In genomic region chr1:130744217-130744616, GRCm38 (mm10) we compare ENCODE assay signal across 28 mouse cellular contexts. TPM values are rescaled to one million over a fixed set of nuclear protein-coding genes. Genes with fewer than 3 reads are reported as not detected.
DNase-seq lines count a peak whose midpoint lies in the region; ATAC-seq and TF ChIP-seq lines count a peak whose summit lies in the region.
"Had no signal": no experiment of that assay in that cellular context is flagged by ENCODE, and none has a peak within 500 bp of the region (broad histone marks: within the 10 kb centered on the region; RNA-seq: fewer than 3 reads in every experiment).

No protein-coding gene starts in this region.

- H3K27ac ChIP-seq in intestine, embryonic 14.5 days (ENCODE audit: low read depth): no peak overlapping the region
- H3K27ac ChIP-seq in intestine, postnatal 0 days (ENCODE audit: low read depth, low read length): no peak overlapping the region
- H3K27ac ChIP-seq in liver, embryonic 11.5 days (ENCODE audit: low read depth, low read length): peak overlapping the region; percentile 99
- H3K27ac ChIP-seq in midbrain, embryonic 15.5 days: no peak overlapping the region
- H3K27ac ChIP-seq: forebrain, embryonic 13.5 days; midbrain, embryonic 12.5 days; neural tube, embryonic 15.5 days had no signal

- H3K36me3 ChIP-seq in intestine, embryonic 14.5 days (ENCODE audit: control insufficient read depth, insufficient read depth, low read length): peaks cover 14% of the 10 kb centered on the region; the same call in 1 of the 2 replicates
- H3K36me3 ChIP-seq in intestine, postnatal 0 days (ENCODE audit: control insufficient read depth, insufficient read depth): peaks cover 44% of the 10 kb centered on the region
- no peaks in the 10 kb centered on the region for H3K36me3 ChIP-seq in liver, embryonic 11.5 days (ENCODE audit: control insufficient read depth, insufficient read depth, low read length)
- no peaks in the 10 kb centered on the region for H3K36me3 ChIP-seq in midbrain, embryonic 15.5 days (replicated peaks)
- H3K36me3 ChIP-seq: midbrain, embryonic 12.5 days; neural tube, embryonic 15.5 days had no signal

- H3K4me2 ChIP-seq in intestine, embryonic 14.5 days (ENCODE audit: low read length): no peak overlapping the region
- H3K4me2 ChIP-seq in intestine, postnatal 0 days (replicated peaks; ENCODE audit: low read depth): no peak overlapping the region
- H3K4me2 ChIP-seq in liver, embryonic 11.5 days: peak overlapping the region; percentile 46
- H3K4me2 ChIP-seq in midbrain, embryonic 15.5 days: no peak overlapping the region
- H3K4me2 ChIP-seq: forebrain, embryonic 13.5 days; midbrain, embryonic 12.5 days; neural tube, embryonic 15.5 days had no signal

- no peaks in the 10 kb centered on the region for H3K27me3 ChIP-seq in intestine, embryonic 14.5 days (replicated peaks; ENCODE audit: control insufficient read depth, insufficient read depth, low read length)
- H3K27me3 ChIP-seq in intestine, postnatal 0 days (replicated peaks; ENCODE audit: control insufficient read depth, insufficient read depth, low read length): no peaks in the 10 kb centered on the region
- H3K27me3 ChIP-seq in liver, embryonic 11.5 days (replicated peaks; ENCODE audit: control insufficient read depth, insufficient read depth, low read length): no peaks in the 10 kb centered on the region
- no peaks in the 10 kb centered on the region for H3K27me3 ChIP-seq in midbrain, embryonic 15.5 days (replicated peaks)
- H3K27me3 ChIP-seq: forebrain, embryonic 13.5 days; midbrain, embryonic 12.5 days; neural tube, embryonic 15.5 days had no signal

- ATAC-seq in intestine, embryonic 14.5 days (replicated peaks; ENCODE audit: low FRiP score, low TSS enrichment, low read depth): no peak
- ATAC-seq in intestine, postnatal 0 days: no peak
- peak; percentile 62 for ATAC-seq in liver, embryonic 11.5 days (replicated peaks; ENCODE audit: low FRiP score)
- ATAC-seq in megakaryocyte-erythroid progenitor cell, adult 5-6 weeks (replicated peaks; ENCODE audit: low FRiP score, low TSS enrichment, poor library complexity, severe bottlenecking): peak; percentile 18; the same call in 1 of the 2 replicates
- no peak for ATAC-seq in midbrain, embryonic 15.5 days (replicated peaks)
- ATAC-seq: forebrain, embryonic 13.5 days had no signal

- no peak overlapping the region for H3K4me3 ChIP-seq in intestine, embryonic 14.5 days (ENCODE audit: low read depth, low read length)
- H3K4me3 ChIP-seq in intestine, postnatal 0 days (ENCODE audit: low read depth, low read length): no peak overlapping the region
- no peak overlapping the region for H3K4me3 ChIP-seq in liver, embryonic 11.5 days (ENCODE audit: low read depth, low read length)
- no peak overlapping the region for H3K4me3 ChIP-seq in midbrain, embryonic 15.5 days
- H3K4me3 ChIP-seq: forebrain, embryonic 13.5 days; midbrain, embryonic 12.5 days; myocyte; neural tube, embryonic 15.5 days had no signal

- no peak for TF ChIP-seq CTCF in intestine, postnatal 0 days (IDR thresholded peaks at IDR 0.05; ENCODE audit: low read depth)

- peaks cover 9% of the 10 kb centered on the region; the same call in 1 of the 2 replicates for H3K4me1 ChIP-seq in intestine, embryonic 14.5 days (replicated peaks; ENCODE audit: control insufficient read depth, insufficient read depth, low read length)
- H3K4me1 ChIP-seq in intestine, postnatal 0 days (replicated peaks; ENCODE audit: control insufficient read depth, insufficient read depth, low read length): peaks cover 15% of the 10 kb centered on the region
- peaks cover 67% of the 10 kb centered on the region for H3K4me1 ChIP-seq in liver, embryonic 11.5 days (replicated peaks; ENCODE audit: control insufficient read depth, insufficient read depth, low read length)
- H3K4me1 ChIP-seq in midbrain, embryonic 15.5 days: no peaks in the 10 kb centered on the region
- H3K4me1 ChIP-seq: forebrain, embryonic 13.5 days; midbrain, embryonic 12.5 days; neural tube, embryonic 15.5 days had no signal

- no peaks in the 10 kb centered on the region for H3K9me3 ChIP-seq in intestine, embryonic 14.5 days (ENCODE audit: control insufficient read depth, low read length)
- H3K9me3 ChIP-seq in intestine, postnatal 0 days (ENCODE audit: control insufficient read depth): no peaks in the 10 kb centered on the region
- no peaks in the 10 kb centered on the region for H3K9me3 ChIP-seq in liver, embryonic 11.5 days (ENCODE audit: control insufficient read depth, low read length)
- no peaks in the 10 kb centered on the region for H3K9me3 ChIP-seq in midbrain, embryonic 15.5 days
- H3K9me3 ChIP-seq: forebrain, embryonic 13.5 days; midbrain, embryonic 12.5 days; neural tube, embryonic 15.5 days had no signal

- WGBS in intestine, embryonic 14.5 days: 91% methylated on average over 2 of the region's 2 CpGs
- 60% methylated on average over 2 of the region's 2 CpGs for WGBS in intestine, postnatal 0 days
- whole genome bisulfite sequencing in liver, embryonic 11.5 days: 54% methylated on average over 2 of the region's 2 CpGs
- WGBS in midbrain, embryonic 15.5 days: 84% methylated on average over 2 of the region's 2 CpGs

- peak; percentile 51 for DNase-seq in intestine, embryonic 14.5 days (ENCODE audit: low spot score)
- DNase-seq in c-Kit-positive CD71-positive TER-119-positive erythroid progenitor cells, embryonic 14.5 days (ENCODE audit: low spot score): peak; percentile 60
- DNase-seq in liver, embryonic 11.5 days (ENCODE audit: low spot score): no peak
- no peak for DNase-seq in layer of hippocampus, adult 9-11 months
- no peak for DNase-seq in gastrocnemius, postnatal 10 days
- DNase-seq: adrenal gland, adult 8-10 months; B cell, adult 2 months; cerebellum, adult 11 months; cerebellum, postnatal 10 days; heart, adult 11 months; kidney, adult 9 months; kidney, postnatal 4 days; lung, adult 2 months; lung, postnatal 4 days had no signal

- no peak overlapping the region for H3K9ac ChIP-seq in intestine, embryonic 14.5 days (ENCODE audit: low read length)
- no peak overlapping the region for H3K9ac ChIP-seq in intestine, postnatal 0 days (ENCODE audit: low read depth, low read length)
- H3K9ac ChIP-seq in liver, embryonic 11.5 days (ENCODE audit: low read depth, low read length): peak overlapping the region; percentile 36; the same call in 1 of the 2 replicates
- no peak overlapping the region for H3K9ac ChIP-seq in midbrain, embryonic 15.5 days
- H3K9ac ChIP-seq: forebrain, embryonic 13.5 days; midbrain, embryonic 12.5 days; neural tube, embryonic 15.5 days had no signal

RNA-seq across cellular contexts. Expression of gene AA986860, which starts 12.4 kb away (rescaled TPM):
- 55.7 and 61.4 TPM in 2 replicates for polyA plus RNA-seq in intestine, embryonic 14.5 days (2014; fragmentation: Nextera tagmentation; extraction: Ambion mirVana)
- 42.3 and 46.7 TPM in 2 replicates for polyA plus RNA-seq in intestine, postnatal 0 days (2015; fragmentation: Nextera tagmentation; extraction: Ambion mirVana)
- 7.1 and 7.9 TPM in 2 replicates for polyA plus RNA-seq in liver, embryonic 11.5 days (2014; fragmentation: Nextera tagmentation; extraction: Ambion mirVana)
- total RNA-seq in megakaryocyte-erythroid progenitor cell, adult 5-6 weeks (2014; fragmentation: Nextera tagmentation): 0.66 and 1.5 TPM in 2 replicates
- 0.50 and 0.94 TPM in 2 replicates for total RNA-seq in megakaryocyte-erythroid progenitor cell, adult 5-6 weeks (2017)
- under 1 TPM; 0.68 to 0.88 TPM for total RNA-seq in gastrocnemius, postnatal 10 days (2021)
- 0.26 and 0.56 TPM in 2 replicates for polyA plus RNA-seq in midbrain, embryonic 15.5 days (2015; fragmentation: Nextera tagmentation; extraction: Ambion mirVana)

RNA-seq across cellular contexts. Expression of gene Pfkfb2, which starts 15.2 kb away (rescaled TPM):
- 9.4 and 9.8 TPM in 2 replicates for polyA plus RNA-seq in intestine, embryonic 14.5 days (2014; fragmentation: Nextera tagmentation; extraction: Ambion mirVana)
- 6.1 and 7.0 TPM in 2 replicates for polyA plus RNA-seq in intestine, postnatal 0 days (2015; fragmentation: Nextera tagmentation; extraction: Ambion mirVana)
- 4.9 and 6.1 TPM in 2 replicates for polyA plus RNA-seq in liver, embryonic 11.5 days (2014; fragmentation: Nextera tagmentation; extraction: Ambion mirVana)
- total RNA-seq in megakaryocyte-erythroid progenitor cell, adult 5-6 weeks (2014; fragmentation: Nextera tagmentation): 22.6 and 26.7 TPM in 2 replicates
- total RNA-seq in megakaryocyte-erythroid progenitor cell, adult 5-6 weeks (2017): 16.0 and 18.3 TPM in 2 replicates
- 10 to 100 TPM in 1 of 2 experiments, 1 to 10 TPM in 1; 9.2 to 13.9 TPM for total RNA-seq in gastrocnemius, postnatal 10 days (2021)
- polyA plus RNA-seq in midbrain, embryonic 15.5 days (2015; fragmentation: Nextera tagmentation; extraction: Ambion mirVana): 22.2 and 25.5 TPM in 2 replicates

RNA-seq across cellular contexts. Expression of gene Yod1, which starts 27.1 kb away (rescaled TPM):
- 7.5 and 8.1 TPM in 2 replicates for polyA plus RNA-seq in intestine, embryonic 14.5 days (2014; fragmentation: Nextera tagmentation; extraction: Ambion mirVana)
- 8.9 and 9.5 TPM in 2 replicates for polyA plus RNA-seq in intestine, postnatal 0 days (2015; fragmentation: Nextera tagmentation; extraction: Ambion mirVana)
- 26.5 and 26.6 TPM in 2 replicates for polyA plus RNA-seq in liver, embryonic 11.5 days (2014; fragmentation: Nextera tagmentation; extraction: Ambion mirVana)
- total RNA-seq in megakaryocyte-erythroid progenitor cell, adult 5-6 weeks (2014; fragmentation: Nextera tagmentation): 14.4 and 15.9 TPM in 2 replicates
- 12.4 and 15.7 TPM in 2 replicates for total RNA-seq in megakaryocyte-erythroid progenitor cell, adult 5-6 weeks (2017)
- total RNA-seq in gastrocnemius, postnatal 10 days (2021): 1 to 10 TPM; 3.8 to 4.5 TPM
- 17.6 TPM in 2 replicates for polyA plus RNA-seq in midbrain, embryonic 15.5 days (2015; fragmentation: Nextera tagmentation; extraction: Ambion mirVana)

RNA-seq across cellular contexts. Expression of gene Gm29427, which starts 28.6 kb away (rescaled TPM):
- polyA plus RNA-seq in intestine, embryonic 14.5 days (2014; fragmentation: Nextera tagmentation; extraction: Ambion mirVana): 0.23 TPM in 1 of 2 replicates, not detected in the other
- 0.20 and 0.48 TPM in 2 replicates for polyA plus RNA-seq in intestine, postnatal 0 days (2015; fragmentation: Nextera tagmentation; extraction: Ambion mirVana)
- not detected in 2 replicates for polyA plus RNA-seq in liver, embryonic 11.5 days (2014; fragmentation: Nextera tagmentation; extraction: Ambion mirVana)
- not detected in 2 replicates for total RNA-seq in megakaryocyte-erythroid progenitor cell, adult 5-6 weeks (2014; fragmentation: Nextera tagmentation)
- 0.19 TPM in 1 of 2 replicates, not detected in the other for total RNA-seq in megakaryocyte-erythroid progenitor cell, adult 5-6 weeks (2017)
- total RNA-seq in gastrocnemius, postnatal 10 days (2021): not detected
- 0.14 TPM in 1 of 2 replicates, not detected in the other for polyA plus RNA-seq in midbrain, embryonic 15.5 days (2015; fragmentation: Nextera tagmentation; extraction: Ambion mirVana)
- total RNA-seq: gastrocnemius, adult 8-10 months had no signal
- polyA plus RNA-seq: brain, embryonic 14.5 days; embryonic facial prominence, embryonic 14.5 days; forebrain, embryonic 13.5 days; heart, embryonic 16.5 days; hindbrain, embryonic 11.5 days; limb, embryonic 11.5 days; lung, adult 2 months; midbrain, embryonic 12.5 days; myocyte; neural tube, embryonic 15.5 days had no signal

RNA-seq across cellular contexts. Expression of gene Fcamr, which starts 56.5 kb away (rescaled TPM):
- polyA plus RNA-seq in intestine, embryonic 14.5 days (2014; fragmentation: Nextera tagmentation; extraction: Ambion mirVana): 0.16 TPM in 1 of 2 replicates, not detected in the other
- polyA plus RNA-seq in intestine, postnatal 0 days (2015; fragmentation: Nextera tagmentation; extraction: Ambion mirVana): 0.17 TPM in 1 of 2 replicates, not detected in the other
- not detected in 2 replicates for polyA plus RNA-seq in liver, embryonic 11.5 days (2014; fragmentation: Nextera tagmentation; extraction: Ambion mirVana)
- total RNA-seq in megakaryocyte-erythroid progenitor cell, adult 5-6 weeks (2014; fragmentation: Nextera tagmentation): not detected in 2 replicates
- not detected in 2 replicates for total RNA-seq in megakaryocyte-erythroid progenitor cell, adult 5-6 weeks (2017)
- not detected for total RNA-seq in gastrocnemius, postnatal 10 days (2021)
- not detected in 2 replicates for polyA plus RNA-seq in midbrain, embryonic 15.5 days (2015; fragmentation: Nextera tagmentation; extraction: Ambion mirVana)
- total RNA-seq: gastrocnemius, adult 8-10 months; layer of hippocampus, postnatal 14 days had no signal
- polyA plus RNA-seq: forebrain, embryonic 13.5 days; heart, embryonic 16.5 days; hindbrain, embryonic 11.5 days; limb, embryonic 11.5 days; midbrain, embryonic 12.5 days; myocyte; neural tube, embryonic 15.5 days had no signal

Comparison
In these comparisons a context has a peak if more than half of its experiments do, and no peak if none do; other contexts are left out.
1. ATAC-seq: peak in liver, embryonic 11.5 days (single experiment) and megakaryocyte-erythroid progenitor cell, adult 5-6 weeks (single experiment); none in intestine, embryonic 14.5 days (single experiment), intestine, postnatal 0 days (single experiment) and midbrain, embryonic 15.5 days (single experiment).
2. DNase-seq: peak in intestine, embryonic 14.5 days (single experiment) and c-Kit-positive CD71-positive TER-119-positive erythroid progenitor cells, embryonic 14.5 days (single experiment); none in liver, embryonic 11.5 days (single experiment), layer of hippocampus, adult 9-11 months (single experiment) and gastrocnemius, postnatal 10 days (single experiment).